Mouse (Mus musculus) CD4-positive, CD25-positive, alpha-beta regulatory T cell, adult 9 weeks (primary cell): ENCODE measurements around the gene Psors1c2. TPM values are rescaled to one million over a fixed set of nuclear protein-coding genes. Genes with fewer than 3 reads are reported as not detected.

Experiments used
- polyA plus RNA-seq: library from polyadenylated mRNA; unstranded; fragments of 100-300 nt; shearing (Covaris generic); gene quantifications from one replicate; pipeline ENCODE4 v1.2.1, GENCODE M21; 2017

The Psors1c2 gene
- polyA plus RNA-seq, result not detected

GRCm38 (mm10) chr17:35532901-35533300 is at the start of gene Psors1c2:
Psors1c2 (plus strand) TSS chr17:35533201.

DNA sequence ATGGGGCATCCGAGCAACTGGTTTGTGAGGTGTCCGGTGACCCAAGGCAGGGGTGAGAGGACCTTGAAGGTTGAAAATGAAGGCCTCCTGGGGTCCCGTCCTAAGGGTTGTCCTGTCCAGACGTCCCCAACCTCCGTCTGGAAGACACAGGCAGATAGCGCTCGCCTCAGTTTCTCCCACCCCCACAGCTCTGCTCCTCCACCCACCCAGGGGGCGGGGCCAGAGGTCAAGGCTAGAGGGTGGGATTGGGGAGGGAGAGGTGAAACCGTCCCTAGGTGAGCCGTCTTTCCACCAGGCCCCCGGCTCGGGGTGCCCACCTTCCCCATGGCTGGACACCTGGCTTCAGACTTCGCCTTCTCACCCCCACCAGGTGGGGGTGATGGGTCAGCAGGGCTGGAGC is 27.2 kb upstream of the Psors1c2 start, which contains the start of gene Pou5f1:
TSS of gene Pou5f1 (plus strand) at position 243 of the 400 bp plus-strand sequence.

DNA sequence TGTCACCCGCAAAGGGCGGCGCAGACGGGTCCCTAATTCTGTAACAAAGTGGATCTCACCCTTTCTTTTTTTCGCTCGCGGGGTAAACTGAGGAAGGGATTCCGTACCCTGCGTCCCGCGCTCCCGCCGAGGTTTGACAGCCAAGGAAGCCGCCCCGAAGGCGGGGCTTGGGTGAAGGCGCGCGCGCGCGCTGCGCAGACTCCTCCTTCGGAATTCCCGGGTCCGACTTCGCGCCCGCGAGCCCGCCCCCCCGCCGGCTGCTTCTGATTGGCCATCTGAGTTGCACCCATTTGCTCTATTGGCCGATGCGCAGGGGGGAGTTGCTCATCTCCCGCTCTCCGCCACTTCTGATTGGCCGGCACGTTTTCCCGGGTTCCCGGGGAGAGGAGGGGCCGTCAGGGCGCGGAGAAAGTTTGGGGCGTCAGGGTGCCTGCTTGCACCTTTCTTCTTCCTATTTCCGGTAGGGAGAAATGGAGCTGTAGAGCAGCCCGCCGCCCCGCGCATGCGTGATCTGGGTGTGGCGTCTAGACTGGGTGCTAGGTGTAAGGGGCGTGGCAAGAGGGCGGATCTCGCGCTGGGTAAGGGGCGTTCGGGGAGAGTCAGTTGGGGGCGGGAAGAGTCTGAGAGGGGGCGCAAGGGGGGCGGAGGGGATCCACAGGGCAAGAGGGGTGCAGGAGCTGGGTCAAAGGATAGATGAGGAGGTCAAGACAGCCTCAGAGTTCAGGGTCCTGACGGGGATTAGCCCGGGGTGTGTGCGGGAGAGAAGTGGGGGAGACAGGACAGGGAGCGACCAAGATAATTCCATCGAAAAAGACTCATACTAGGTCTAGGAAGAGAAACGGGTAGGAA is 16.1 kb upstream of the Psors1c2 start, which contains the start of the genes Tcf19 and Cchcr1:
TSS of gene Tcf19 (minus strand) at position 173 of the 849 bp plus-strand sequence.
TSS of gene Cchcr1 (plus strand) at position 449 of the 849 bp plus-strand sequence.

GRCm38 (mm10) chr17:35551881-35552414 is 18.9 kb downstream of the Psors1c2 start, which contains the start of gene Cdsn:
Cdsn (plus strand) TSS chr17:35552128.

DNA sequence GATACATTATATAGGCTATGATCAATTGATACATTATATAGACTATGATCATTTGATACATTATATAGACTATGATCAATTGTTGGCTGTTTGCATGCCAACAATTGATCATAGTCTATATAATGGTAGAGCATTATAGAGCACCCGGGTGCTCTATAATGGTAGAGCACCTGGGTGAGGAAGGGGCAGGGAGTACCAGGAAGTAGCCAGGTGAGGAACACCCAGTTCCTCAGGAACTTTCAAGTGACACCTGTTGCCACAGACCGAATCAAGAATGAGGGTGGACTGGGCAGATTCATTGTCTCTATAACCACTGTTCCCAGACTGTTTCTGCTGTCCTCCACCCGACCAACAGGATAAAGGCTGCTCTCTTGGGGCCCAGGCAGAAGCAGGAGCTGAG is 34.1 kb downstream of the Psors1c2 start, which contains the start of gene 2300002M23Rik:
TSS of gene 2300002M23Rik (plus strand) at position 301 of the 400 bp plus-strand sequence.

Other genes starting within 250 kb of the Psors1c2 start
- 0.15 TPM for gene H2-Q1, start 212.8 kb upstream of the Psors1c2 start, polyA plus RNA-seq
- gene H2-Q2, start 191.0 kb upstream of the Psors1c2 start, polyA plus RNA-seq, result 20.2 TPM
- gene H2-Q4, start 153.6 kb upstream of the Psors1c2 start, polyA plus RNA-seq, result 45.7 TPM
- gene H2-Q6, start 108.4 kb upstream of the Psors1c2 start, polyA plus RNA-seq, result 903 TPM
- 2,503 TPM for gene H2-Q7, start 94.0 kb upstream of the Psors1c2 start, polyA plus RNA-seq
- gene H2-Q10, start 63.1 kb upstream of the Psors1c2 start, polyA plus RNA-seq, result 22.9 TPM
- gene Pou5f1, start 27.2 kb upstream of the Psors1c2 start, polyA plus RNA-seq, result not detected
- 16.4 TPM for gene Tcf19, start 16.4 kb upstream of the Psors1c2 start, polyA plus RNA-seq
- 8.8 TPM for gene Cchcr1, start 16.1 kb upstream of the Psors1c2 start, polyA plus RNA-seq
- not detected for gene Cdsn, start 18.9 kb downstream of the Psors1c2 start, polyA plus RNA-seq
- not detected for gene 2300002M23Rik, start 34.2 kb downstream of the Psors1c2 start, polyA plus RNA-seq
- not detected for gene Sfta2, start 68.3 kb downstream of the Psors1c2 start, polyA plus RNA-seq
- gene Gm9573, start 93.4 kb downstream of the Psors1c2 start, polyA plus RNA-seq, result not detected
- not detected for gene Mucl3, start 110.5 kb downstream of the Psors1c2 start, polyA plus RNA-seq
- 42.1 TPM for gene Vars2, start 134.4 kb downstream of the Psors1c2 start, polyA plus RNA-seq
- 28.8 TPM for gene Gtf2h4, start 140.5 kb downstream of the Psors1c2 start, polyA plus RNA-seq
- 5.8 TPM for gene Ddr1, start 171.4 kb downstream of the Psors1c2 start, polyA plus RNA-seq